Mouse (Mus musculus): ENCODE results near the gene Tmem178. TPM values are rescaled to one million over a fixed set of nuclear protein-coding genes. Genes with fewer than 3 reads are reported as not detected.

Gene Tmem178
- total and polyA plus RNA-seq, 3 experiments, result 0.28 TPM; not detected in 2

DNA sequence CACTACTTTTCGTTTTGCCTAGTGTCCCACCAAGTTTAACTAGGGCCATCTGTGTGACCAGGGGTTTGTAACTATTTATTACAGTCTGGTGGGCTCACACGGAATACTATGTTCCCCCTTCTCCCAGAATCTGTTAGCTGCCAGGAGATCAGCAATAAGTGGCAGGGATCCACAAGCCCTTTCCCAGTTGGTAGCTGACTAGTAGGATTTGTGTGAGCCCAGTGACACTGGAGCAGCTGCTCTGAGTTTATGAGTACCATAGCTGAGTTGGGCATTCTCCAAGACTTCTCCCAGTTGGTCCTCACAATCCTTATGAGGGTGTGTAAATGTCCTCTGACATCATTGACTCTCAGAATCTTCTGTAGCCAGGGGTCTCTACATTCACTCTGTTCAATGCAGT lies 15.4 kb downstream of the Tmem178 start:
- no peaks in the 10 kb centered on the region for H3K4me1 ChIP-seq (ENCODE audit: control insufficient read depth in 1 of 2, insufficient read depth in 2 of 2, low read length in 2 of 2)
- no peaks in the 10 kb centered on the region for H3K9me3 ChIP-seq (replicated peaks; ENCODE audit: insufficient read depth, low read length)
- TF ChIP-seq RCOR1 (IDR thresholded peaks at IDR 0.05; ENCODE audit: low read depth, low read length), result no peak
- no peak for TF ChIP-seq KAT2A (conservative IDR thresholded peaks at IDR 0.05; ENCODE audit: low read depth, low read length)
- no peak for TF ChIP-seq NELFE (IDR thresholded peaks at IDR 0.05; ENCODE audit: low read depth, low read length)
- TF ChIP-seq E2F4 (IDR thresholded peaks at IDR 0.05; ENCODE audit: borderline replicate concordance, low read depth, low read length), result no peak
- TF ChIP-seq GATA1 (IDR thresholded peaks at IDR 0.05; ENCODE audit: low read depth, low read length), result no peak
- TF ChIP-seq MXI1 (IDR thresholded peaks at IDR 0.05; ENCODE audit: low read depth, low read length), result no peak
- no peak for TF ChIP-seq POLR2A (IDR thresholded peaks at IDR 0.05; ENCODE audit: control insufficient read depth in 1 of 2, insufficient read depth in 1 of 2, low read depth in 1 of 2, low read length in 2 of 2, poor library complexity in 1 of 2)
- no peak for TF ChIP-seq TCF12 (IDR thresholded peaks at IDR 0.05; ENCODE audit: low read depth, low read length)
- no peak for TF ChIP-seq MAFK (IDR thresholded peaks at IDR 0.05; ENCODE audit: borderline replicate concordance, low read depth, low read length)
- no peak for TF ChIP-seq MYB (IDR thresholded peaks at IDR 0.05; ENCODE audit: low read depth, low read length)
- H3K4me3 ChIP-seq (ENCODE audit: control insufficient read depth in 1 of 2, insufficient read depth in 1 of 2, low read depth in 2 of 2, low read length in 2 of 2), result no peak overlapping the region
- no peak overlapping the region for H3K27ac ChIP-seq (ENCODE audit: control insufficient read depth, low read depth, low read length)
- peaks cover 0 to 5% of the 10 kb centered on the region in 2 experiments; a peak in 1 of 4 replicates for H3K27me3 ChIP-seq (ENCODE audit: control insufficient read depth in 1 of 2, insufficient read depth in 2 of 2, low read length in 2 of 2)
- DNase-seq (ENCODE audit: low read depth, low spot score), result no peak
- H3K9ac ChIP-seq (ENCODE audit: control insufficient read depth, low read depth, low read length, poor library complexity, severe bottlenecking), result no peak overlapping the region
- no peaks in the 10 kb centered on the region for H3K36me3 ChIP-seq (ENCODE audit: control insufficient read depth in 1 of 2, insufficient read depth in 2 of 2, low read length in 2 of 2)
- no peaks in the 10 kb centered on the region for H3K79me2 ChIP-seq (ENCODE audit: control insufficient read depth, insufficient read depth, low read length, poor library complexity)

DNA sequence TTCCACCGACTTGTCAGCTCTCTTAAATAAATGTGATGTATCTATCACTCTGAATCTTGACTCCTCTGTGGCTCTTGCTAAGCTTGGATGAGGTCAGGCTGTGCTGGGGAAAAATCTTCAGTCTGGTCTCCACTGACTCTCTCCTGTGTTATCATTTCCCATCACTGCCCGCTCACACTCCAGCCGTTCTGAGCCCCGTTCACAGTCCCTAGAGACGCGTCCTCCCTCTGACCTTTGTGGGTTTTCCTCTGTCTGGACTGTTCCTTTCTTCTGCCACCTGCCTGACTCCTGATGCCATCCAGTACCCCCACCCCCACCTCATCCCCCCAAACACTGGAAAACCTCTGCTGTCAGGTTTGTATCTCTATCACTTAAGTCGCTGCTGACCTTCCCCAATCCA lies 23.0 kb downstream of the Tmem178 start:
- H3K4me3 ChIP-seq (ENCODE audit: control insufficient read depth in 1 of 2, insufficient read depth in 1 of 2, low read depth in 2 of 2, low read length in 2 of 2), result no peak overlapping the region
- H3K79me2 ChIP-seq (ENCODE audit: control insufficient read depth, insufficient read depth, low read length, poor library complexity), result no peaks in the 10 kb centered on the region
- no peaks in the 10 kb centered on the region for H3K9me3 ChIP-seq (replicated peaks; ENCODE audit: insufficient read depth, low read length)
- TF ChIP-seq MXI1 (IDR thresholded peaks at IDR 0.05; ENCODE audit: low read depth, low read length) (no peak), MAFK (IDR thresholded peaks at IDR 0.05; ENCODE audit: borderline replicate concordance, low read depth, low read length) (no peak), MYB (IDR thresholded peaks at IDR 0.05; ENCODE audit: low read depth, low read length) (no peak), TBP (IDR thresholded peaks at IDR 0.05; ENCODE audit: low read depth, low read length) (no peak), ETS1 (IDR thresholded peaks at IDR 0.05; ENCODE audit: low read depth, low read length) (no peak), SIN3A (IDR thresholded peaks at IDR 0.05; ENCODE audit: low read length) (no peak), POLR2AphosphoS2 (IDR thresholded peaks at IDR 0.05; ENCODE audit: low read length) (no peak), POLR2AphosphoS5 (IDR thresholded peaks at IDR 0.05; ENCODE audit: borderline replicate concordance, low read depth, low read length) (no peak), POLR2A (IDR thresholded peaks at IDR 0.05; ENCODE audit: control insufficient read depth in 1 of 2, insufficient read depth in 1 of 2, low read depth in 1 of 2, low read length in 2 of 2, poor library complexity in 1 of 2) (no peak), ZKSCAN1 (IDR thresholded peaks at IDR 0.05; ENCODE audit: low read depth, low read length) (no peak), E2F4 (IDR thresholded peaks at IDR 0.05; ENCODE audit: borderline replicate concordance, low read depth, low read length) (no peak), TCF12 (IDR thresholded peaks at IDR 0.05; ENCODE audit: low read depth, low read length) (no peak), KAT2A (conservative IDR thresholded peaks at IDR 0.05; ENCODE audit: low read depth, low read length) (no peak), JUND (IDR thresholded peaks at IDR 0.05; ENCODE audit: low read depth, low read length) (no peak), ZC3H11A (IDR thresholded peaks at IDR 0.05; ENCODE audit: low read depth, low read length) (no peak), SMC3 (IDR thresholded peaks at IDR 0.05; ENCODE audit: low read depth, low read length) (no peak)
- DNase-seq (ENCODE audit: low read depth, low spot score), result no peak
- no peak overlapping the region for H3K9ac ChIP-seq (ENCODE audit: control insufficient read depth, low read depth, low read length, poor library complexity, severe bottlenecking)
- H3K27ac ChIP-seq (ENCODE audit: control insufficient read depth, low read depth, low read length), result no peak overlapping the region
- no peaks in the 10 kb centered on the region for H3K36me3 ChIP-seq (ENCODE audit: control insufficient read depth in 1 of 2, insufficient read depth in 2 of 2, low read length in 2 of 2)
- peaks cover 0 to 1% of the 10 kb centered on the region in 2 experiments; a peak in 3 of 4 replicates for H3K27me3 ChIP-seq (ENCODE audit: control insufficient read depth in 1 of 2, insufficient read depth in 2 of 2, low read length in 2 of 2)
- H3K4me1 ChIP-seq (ENCODE audit: control insufficient read depth in 1 of 2, insufficient read depth in 2 of 2, low read length in 2 of 2), result no peaks in the 10 kb centered on the region

All from MEL (cell line).